Mouse (Mus musculus) MEL (cell line): ENCODE measurements at regions not wholly inside any gene's neighbourhood (a gene's known extent, or its start where the extent isn't known, plus 50 kb on each side); places are given as distances from the start of the nearest gene placed in this dataset.

Source experiments
- CTCF ChIP-seq, 3 experiments: IDR thresholded peaks in 2 of 3; conservative IDR thresholded peaks in 1 of 3; 2 replicates each; pipeline ENCODE4 v1.5.1; 2011 to 2012; ENCODE audit warnings: low read length in 3 of 3, low read depth in 2 of 3, mild to moderate bottlenecking in 2 of 3, improper control_type of control experiment in 1 of 3, inconsistent platforms in 1 of 3, mixed read lengths in 1 of 3, moderate library complexity in 1 of 3; ENCODE audit not compliant: control insufficient read depth in 1 of 3, insufficient read depth in 1 of 3, poor library complexity in 1 of 3, severe bottlenecking in 1 of 3
- E2F4 ChIP-seq: IDR thresholded peaks from 2 replicates; pipeline ENCODE4 v1.6.1; 2011; ENCODE audit warnings: low read depth, low read length, improper control_type of control experiment, borderline replicate concordance
- NELFE ChIP-seq: IDR thresholded peaks from 2 replicates; pipeline ENCODE4 v1.6.1; 2011; ENCODE audit warnings: low read depth, low read length, improper control_type of control experiment
- POLR2A ChIP-seq, 2 experiments: IDR thresholded peaks; 2 replicates each; pipeline ENCODE4 v1.6.1; 2011 to 2012; ENCODE audit warnings: low read length in 2 of 2, mild to moderate bottlenecking in 2 of 2, control low read depth in 1 of 2, improper control_type of control experiment in 1 of 2, low read depth in 1 of 2, moderate library complexity in 1 of 2; ENCODE audit not compliant: control insufficient read depth in 1 of 2, insufficient read depth in 1 of 2, poor library complexity in 1 of 2
- RCOR1 ChIP-seq: IDR thresholded peaks from 2 replicates; pipeline ENCODE4 v1.6.1; 2012; ENCODE audit warnings: low read depth, mild to moderate bottlenecking, inconsistent platforms, low read length, improper control_type of control experiment
- TCF12 ChIP-seq: IDR thresholded peaks from 2 replicates; pipeline ENCODE4 v1.6.1; 2014; ENCODE audit warnings: low read depth, mild to moderate bottlenecking, inconsistent platforms, low read length, improper control_type of control experiment, moderate library complexity
- USF1 ChIP-seq: IDR thresholded peaks from 2 replicates; pipeline ENCODE4 v1.6.1; 2014; ENCODE audit warnings: low read depth, mild to moderate bottlenecking, inconsistent platforms, low read length, improper control_type of control experiment, moderate library complexity
- ZMIZ1 ChIP-seq: IDR thresholded peaks from 2 replicates; pipeline ENCODE4 v1.6.1; 2012; ENCODE audit warnings: low read depth, mild to moderate bottlenecking, inconsistent platforms, low read length, improper control_type of control experiment, moderate library complexity

- TF ChIP-seq E2F4 (no peak), CTCF (IDR thresholded peaks at IDR 0.05 in 2 of 3, conservative IDR thresholded peaks at IDR 0.05 in 1 of 3; ENCODE audit: control insufficient read depth in 1 of 3, insufficient read depth in 1 of 3, low read depth in 2 of 3, low read length in 3 of 3, poor library complexity in 1 of 3, severe bottlenecking in 1 of 3) (no peak), POLR2A (IDR thresholded peaks at IDR 0.05; ENCODE audit: control insufficient read depth in 1 of 2, insufficient read depth in 1 of 2, low read depth in 1 of 2, low read length in 2 of 2, poor library complexity in 1 of 2) (no peak), TCF12 (no peak), USF1 (no peak), ZMIZ1 (no peak), RCOR1 (no peak), NELFE (no peak)
Observed at GRCm38 (mm10) chr17:62160301-62160700, 720.8 kb downstream of the Efna5 start.
